Mouse (Mus musculus): Measurements from ENCODE around the gene Emd. TPM values are rescaled to one million over a fixed set of nuclear protein-coding genes. Genes with fewer than 3 reads are reported as not detected.

The Emd gene
- polyA plus RNA-seq, 2 experiments, result 9.4 to 27.3 TPM

- H3K36me3 ChIP-seq (replicated peaks; ENCODE audit: control insufficient read depth, insufficient read depth, low read depth), result peaks cover 27% of the 10 kb centered on the region
- WGBS (ENCODE audit: insufficient replicate concordance), result 8% methylated on average over 40 of the region's 41 CpGs
Observed at GRCm38 (mm10) chrX:74304867-74305700, 50.6 kb downstream of the Emd start, which contains the start of gene Gdi1. TSS of gene Gdi1 (plus strand) at chrX:74304998.

More at GRCm38 (mm10) chrX:74304867-74305700, 50.6 kb downstream of the Emd start, which contains the start of gene Gdi1:
- DNase-seq (ENCODE audit: low read depth in 3 of 3, low spot score in 3 of 3) (peak; percentile 52 to 66 (median 66)), ATAC-seq (ENCODE audit: insufficient read depth) (peak; percentile 88)
- H3K9ac ChIP-seq (replicated peaks), result peak within 1 kb of the TSS; percentile 74
- peak within 1 kb of the TSS; percentile 70 for H3K27ac ChIP-seq
- H3K4me1 ChIP-seq (replicated peaks; ENCODE audit: control insufficient read depth in 2 of 2, insufficient read depth in 2 of 2, low read length in 1 of 2), result peaks cover 0 to 3% of the 10 kb centered on the region in 2 experiments; a peak in 2 of 4 replicates
- peak; percentile 36 for TF ChIP-seq CTCF (IDR thresholded peaks at IDR 0.05; ENCODE audit: low read depth)
- TF ChIP-seq EP300 (IDR thresholded peaks at IDR 0.05; ENCODE audit: low read depth), result peak; percentile 24; the same call in 1 of the 2 replicates
- H3K9me3 ChIP-seq (ENCODE audit: control insufficient read depth, low read length), result no peaks in the 10 kb centered on the region
- H3K4me3 ChIP-seq (ENCODE audit: insufficient read depth in 1 of 2, low read depth in 2 of 2, low read length in 2 of 2), result peak within 1 kb of the TSS; percentile 70 to 99
- H3K4me2 ChIP-seq (ENCODE audit: low read depth), result peak within 1 kb of the TSS; percentile 76
- no peaks in the 10 kb centered on the region for H3K27me3 ChIP-seq (ENCODE audit: control insufficient read depth, insufficient read depth, low read length)

Small RNA genes lying within 50 kb of the gene (microRNA-seq; reads per million reads assigned to microRNA genes)
- gene Mir7091, result 3.8 reads per million

Other genes with a start within 250 kb of the Emd start
- gene Irak1, start 230.8 kb upstream of the Emd start, polyA plus RNA-seq (2012; rRNA removed), result 19.9 and 20.2 TPM in 2 replicates
- 15.5 and 17.0 TPM in 2 replicates for gene Irak1, start 230.8 kb upstream of the Emd start, polyA plus RNA-seq (2014; fragmentation: Nextera tagmentation; extraction: Ambion mirVana)
- gene Opn1mw, start 127.2 kb upstream of the Emd start, polyA plus RNA-seq (2012; rRNA removed), result not detected in 2 replicates
- not detected in 2 replicates for gene Opn1mw, start 127.2 kb upstream of the Emd start, polyA plus RNA-seq (2014; fragmentation: Nextera tagmentation; extraction: Ambion mirVana)
- 2.2 and 3.2 TPM in 2 replicates for gene Mecp2, start 119.3 kb upstream of the Emd start, polyA plus RNA-seq (2012; rRNA removed)
- 4.4 and 6.0 TPM in 2 replicates for gene Mecp2, start 119.3 kb upstream of the Emd start, polyA plus RNA-seq (2014; fragmentation: Nextera tagmentation; extraction: Ambion mirVana)
- not detected in 2 replicates for gene Tex28, start 86.8 kb upstream of the Emd start, polyA plus RNA-seq (2012; rRNA removed)
- not detected in 2 replicates for gene Tex28, start 86.8 kb upstream of the Emd start, polyA plus RNA-seq (2014; fragmentation: Nextera tagmentation; extraction: Ambion mirVana)
- gene Tktl1, start 77.4 kb upstream of the Emd start, polyA plus RNA-seq (2012; rRNA removed), result not detected in 2 replicates
- not detected in 2 replicates for gene Tktl1, start 77.4 kb upstream of the Emd start, polyA plus RNA-seq (2014; fragmentation: Nextera tagmentation; extraction: Ambion mirVana)
- gene Flna, start 4.9 kb upstream of the Emd start, polyA plus RNA-seq (2012; rRNA removed), result 56.3 and 69.6 TPM in 2 replicates
- 36.6 and 39.2 TPM in 2 replicates for gene Flna, start 4.9 kb upstream of the Emd start, polyA plus RNA-seq (2014; fragmentation: Nextera tagmentation; extraction: Ambion mirVana)
- gene Rpl10, start 16.1 kb downstream of the Emd start, polyA plus RNA-seq (2012; rRNA removed), result 942 and 1,216 TPM in 2 replicates
- 522 and 532 TPM in 2 replicates for gene Rpl10, start 16.1 kb downstream of the Emd start, polyA plus RNA-seq (2014; fragmentation: Nextera tagmentation; extraction: Ambion mirVana)
- 16.1 and 18.7 TPM in 2 replicates for gene Taz, start 27.2 kb downstream of the Emd start, polyA plus RNA-seq (2012; rRNA removed)
- gene Taz, start 27.2 kb downstream of the Emd start, polyA plus RNA-seq (2014; fragmentation: Nextera tagmentation; extraction: Ambion mirVana), result 18.7 and 21.6 TPM in 2 replicates
- 19.5 and 22.6 TPM in 2 replicates for gene Dnase1l1, start 27.6 kb downstream of the Emd start, polyA plus RNA-seq (2012; rRNA removed)
- 20.9 and 23.8 TPM in 2 replicates for gene Dnase1l1, start 27.6 kb downstream of the Emd start, polyA plus RNA-seq (2014; fragmentation: Nextera tagmentation; extraction: Ambion mirVana)
- 64.7 and 69.6 TPM in 2 replicates for gene Atp6ap1, start 42.4 kb downstream of the Emd start, polyA plus RNA-seq (2012; rRNA removed)
- 54.1 and 60.6 TPM in 2 replicates for gene Atp6ap1, start 42.4 kb downstream of the Emd start, polyA plus RNA-seq (2014; fragmentation: Nextera tagmentation; extraction: Ambion mirVana)
- gene Gdi1, start 50.3 kb downstream of the Emd start, polyA plus RNA-seq (2012; rRNA removed), result 95.0 and 105 TPM in 2 replicates
- 31.9 and 35.5 TPM in 2 replicates for gene Gdi1, start 50.3 kb downstream of the Emd start, polyA plus RNA-seq (2014; fragmentation: Nextera tagmentation; extraction: Ambion mirVana)
- gene Fam50a, start 58.3 kb downstream of the Emd start, polyA plus RNA-seq (2012; rRNA removed), result 8.2 and 21.3 TPM in 2 replicates
- gene Fam50a, start 58.3 kb downstream of the Emd start, polyA plus RNA-seq (2014; fragmentation: Nextera tagmentation; extraction: Ambion mirVana), result 20.7 and 26.4 TPM in 2 replicates
- 2.9 and 3.9 TPM in 2 replicates for gene Plxna3, start 74.4 kb downstream of the Emd start, polyA plus RNA-seq (2012; rRNA removed)
- gene Plxna3, start 74.4 kb downstream of the Emd start, polyA plus RNA-seq (2014; fragmentation: Nextera tagmentation; extraction: Ambion mirVana), result 0.51 and 1.0 TPM in 2 replicates
- 51.9 and 55.2 TPM in 2 replicates for gene Lage3, start 98.9 kb downstream of the Emd start, polyA plus RNA-seq (2012; rRNA removed)
- gene Lage3, start 98.9 kb downstream of the Emd start, polyA plus RNA-seq (2014; fragmentation: Nextera tagmentation; extraction: Ambion mirVana), result 56.1 and 57.5 TPM in 2 replicates
- 19.2 and 19.7 TPM in 2 replicates for gene Ubl4a, start 118.5 kb downstream of the Emd start, polyA plus RNA-seq (2012; rRNA removed)
- 45.5 and 49.1 TPM in 2 replicates for gene Ubl4a, start 118.5 kb downstream of the Emd start, polyA plus RNA-seq (2014; fragmentation: Nextera tagmentation; extraction: Ambion mirVana)
- 4.5 and 5.1 TPM in 2 replicates for gene Slc10a3, start 118.7 kb downstream of the Emd start, polyA plus RNA-seq (2012; rRNA removed)
- gene Slc10a3, start 118.7 kb downstream of the Emd start, polyA plus RNA-seq (2014; fragmentation: Nextera tagmentation; extraction: Ambion mirVana), result 6.5 and 6.9 TPM in 2 replicates
- gene Fam3a, start 138.6 kb downstream of the Emd start, polyA plus RNA-seq (2012; rRNA removed), result 7.5 and 7.8 TPM in 2 replicates
- 7.1 and 7.5 TPM in 2 replicates for gene Fam3a, start 138.6 kb downstream of the Emd start, polyA plus RNA-seq (2014; fragmentation: Nextera tagmentation; extraction: Ambion mirVana)
- 6.9 and 13.2 TPM in 2 replicates for gene Ikbkg, start 138.6 kb downstream of the Emd start, polyA plus RNA-seq (2012; rRNA removed)
- gene Ikbkg, start 138.6 kb downstream of the Emd start, polyA plus RNA-seq (2014; fragmentation: Nextera tagmentation; extraction: Ambion mirVana), result 18.5 and 23.0 TPM in 2 replicates
- 26.3 and 28.7 TPM in 2 replicates for gene G6pdx, start 174.5 kb downstream of the Emd start, polyA plus RNA-seq (2012; rRNA removed)
- 44.7 and 49.5 TPM in 2 replicates for gene G6pdx, start 174.5 kb downstream of the Emd start, polyA plus RNA-seq (2014; fragmentation: Nextera tagmentation; extraction: Ambion mirVana)
- gene Gm6880, start 226.7 kb downstream of the Emd start, polyA plus RNA-seq (2012; rRNA removed), result not detected in 2 replicates
- not detected in 2 replicates for gene Gm6880, start 226.7 kb downstream of the Emd start, polyA plus RNA-seq (2014; fragmentation: Nextera tagmentation; extraction: Ambion mirVana)

All from liver, embryonic 14.5 days (tissue).